Mouse (Mus musculus): ENCODE results near the gene Irak3. TPM values are rescaled to one million over a fixed set of nuclear protein-coding genes. Genes with fewer than 3 reads are reported as not detected.

Gene Irak3
- polyA plus RNA-seq, 1 experiment = 0.26 TPM

- Histone ChIP-seq H3K79me2 (ENCODE audit: control insufficient read depth, insufficient read depth) (no peaks in the 10 kb centered on the region), H3ac (ENCODE audit: control insufficient read depth, insufficient read length) (no peak overlapping the region), H3K4me2 (ENCODE audit: low read depth) (no peak overlapping the region), H3K4me3 (no peak overlapping the region), H3K36me3 (ENCODE audit: control insufficient read depth, insufficient read depth) (no peaks in the 10 kb centered on the region), H3K27me3 (ENCODE audit: control insufficient read depth, insufficient read depth, insufficient read length) (no peaks in the 10 kb centered on the region)
- TF ChIP-seq POLR2AphosphoS2 (IDR thresholded peaks at IDR 0.05; ENCODE audit: insufficient read length, low read depth) (no peak), USF1 (IDR thresholded peaks at IDR 0.05; ENCODE audit: low read depth) (no peak), SRF (IDR thresholded peaks at IDR 0.05; ENCODE audit: control insufficient read depth, insufficient read length, low read depth) (no peak), REST (IDR thresholded peaks at IDR 0.05; ENCODE audit: insufficient read depth, insufficient read length) (no peak), MAX (IDR thresholded peaks at IDR 0.05; ENCODE audit: low read depth) (no peak), TCF3 (IDR thresholded peaks at IDR 0.05; ENCODE audit: insufficient read length, low read depth) (no peak), MYOG (IDR thresholded peaks at IDR 0.05; ENCODE audit: control insufficient read depth in 1 of 3, insufficient read depth in 1 of 3, insufficient read length in 2 of 3, low read depth in 2 of 3) (no peak), E2F4 (IDR thresholded peaks at IDR 0.05; ENCODE audit: insufficient read depth) (no peak), TCF12 (IDR thresholded peaks at IDR 0.05; ENCODE audit: insufficient read depth, poor library complexity, severe bottlenecking) (no peak), POLR2A (IDR thresholded peaks at IDR 0.05; ENCODE audit: insufficient read length, low read depth) (no peak), CEBPB (IDR thresholded peaks at IDR 0.05; ENCODE audit: insufficient read depth, poor library complexity, severe bottlenecking) (no peak), MYOD1 (IDR thresholded peaks at IDR 0.05; ENCODE audit: control insufficient read depth in 1 of 3, insufficient read length in 2 of 3, low read depth in 2 of 3) (no peak)
These were observed 12.7 kb downstream of the Irak3 start for GRCm38 (mm10) chr10:120189276-120189675.

DNA sequence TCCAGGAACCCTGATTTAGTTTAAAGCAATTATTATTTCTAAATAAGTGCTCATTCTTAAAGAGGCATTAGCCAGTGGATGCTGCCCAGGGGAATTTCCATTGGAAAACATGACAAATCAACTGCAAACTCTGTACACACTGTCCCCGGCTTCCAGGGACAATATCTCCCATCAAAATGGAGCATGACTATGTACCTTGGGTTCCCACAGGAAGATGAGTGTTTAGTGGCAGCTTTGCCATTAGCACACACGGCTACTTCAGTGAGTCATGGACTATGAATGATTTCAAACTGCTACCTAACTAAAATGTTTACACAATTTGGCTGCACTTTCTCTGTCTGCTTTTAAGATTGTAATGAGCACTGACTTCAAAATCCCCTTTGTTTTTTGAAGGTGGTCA is 13.4 kb downstream of the Irak3 start:
- TF ChIP-seq MYOD1 (IDR thresholded peaks at IDR 0.05; ENCODE audit: control insufficient read depth in 1 of 3, insufficient read length in 2 of 3, low read depth in 2 of 3) (no peak), USF1 (IDR thresholded peaks at IDR 0.05; ENCODE audit: low read depth) (no peak), MAX (IDR thresholded peaks at IDR 0.05; ENCODE audit: low read depth) (no peak), E2F4 (IDR thresholded peaks at IDR 0.05; ENCODE audit: insufficient read depth) (no peak), CEBPB (IDR thresholded peaks at IDR 0.05; ENCODE audit: insufficient read depth, poor library complexity, severe bottlenecking) (no peak), TCF12 (IDR thresholded peaks at IDR 0.05; ENCODE audit: insufficient read depth, poor library complexity, severe bottlenecking) (no peak), POLR2AphosphoS2 (IDR thresholded peaks at IDR 0.05; ENCODE audit: insufficient read length, low read depth) (no peak), MYOG (IDR thresholded peaks at IDR 0.05; ENCODE audit: control insufficient read depth in 1 of 3, insufficient read depth in 1 of 3, insufficient read length in 2 of 3, low read depth in 2 of 3) (no peak), POLR2A (IDR thresholded peaks at IDR 0.05; ENCODE audit: insufficient read length, low read depth) (no peak), REST (IDR thresholded peaks at IDR 0.05; ENCODE audit: insufficient read depth, insufficient read length) (no peak), SRF (IDR thresholded peaks at IDR 0.05; ENCODE audit: control insufficient read depth, insufficient read length, low read depth) (no peak), TCF3 (IDR thresholded peaks at IDR 0.05; ENCODE audit: insufficient read length, low read depth) (no peak)

GRCm38 (mm10) chr10:120183342-120183741 is 18.6 kb downstream of the Irak3 start:
- no peak overlapping the region for H3ac ChIP-seq (ENCODE audit: control insufficient read depth, insufficient read length)
- no peak for TF ChIP-seq REST (IDR thresholded peaks at IDR 0.05; ENCODE audit: insufficient read depth, insufficient read length)
- no peak for TF ChIP-seq SRF (IDR thresholded peaks at IDR 0.05; ENCODE audit: control insufficient read depth, insufficient read length, low read depth)
- TF ChIP-seq MYOD1 (IDR thresholded peaks at IDR 0.05; ENCODE audit: control insufficient read depth in 1 of 3, insufficient read length in 2 of 3, low read depth in 2 of 3) = no peak
- no peak for TF ChIP-seq POLR2A (IDR thresholded peaks at IDR 0.05; ENCODE audit: insufficient read length, low read depth)
- no peak for TF ChIP-seq TCF12 (IDR thresholded peaks at IDR 0.05; ENCODE audit: insufficient read depth, poor library complexity, severe bottlenecking)
- TF ChIP-seq USF1 (IDR thresholded peaks at IDR 0.05; ENCODE audit: low read depth) = no peak
- TF ChIP-seq TCF3 (IDR thresholded peaks at IDR 0.05; ENCODE audit: insufficient read length, low read depth) = no peak
- TF ChIP-seq POLR2AphosphoS2 (IDR thresholded peaks at IDR 0.05; ENCODE audit: insufficient read length, low read depth) = no peak
- TF ChIP-seq MYOG (IDR thresholded peaks at IDR 0.05; ENCODE audit: control insufficient read depth in 1 of 3, insufficient read depth in 1 of 3, insufficient read length in 2 of 3, low read depth in 2 of 3) = no peak
- TF ChIP-seq CEBPB (IDR thresholded peaks at IDR 0.05; ENCODE audit: insufficient read depth, poor library complexity, severe bottlenecking) = no peak
- TF ChIP-seq MAX (IDR thresholded peaks at IDR 0.05; ENCODE audit: low read depth) = no peak
- no peak for TF ChIP-seq E2F4 (IDR thresholded peaks at IDR 0.05; ENCODE audit: insufficient read depth)
- H3K27me3 ChIP-seq (ENCODE audit: control insufficient read depth, insufficient read depth, insufficient read length) = no peaks in the 10 kb centered on the region
- H3K4me3 ChIP-seq = no peak overlapping the region
- H3K36me3 ChIP-seq (ENCODE audit: control insufficient read depth, insufficient read depth) = no peaks in the 10 kb centered on the region
- H3K79me2 ChIP-seq (ENCODE audit: control insufficient read depth, insufficient read depth) = no peaks in the 10 kb centered on the region
- no peak overlapping the region for H3K4me2 ChIP-seq (ENCODE audit: low read depth)

More for the DNA sequence above, 13.4 kb downstream of the Irak3 start:
- H3ac ChIP-seq (ENCODE audit: control insufficient read depth, insufficient read length) = no peak overlapping the region
- H3K27me3 ChIP-seq (ENCODE audit: control insufficient read depth, insufficient read depth, insufficient read length) = no peaks in the 10 kb centered on the region
- H3K4me3 ChIP-seq = no peak overlapping the region
- H3K36me3 ChIP-seq (ENCODE audit: control insufficient read depth, insufficient read depth) = no peaks in the 10 kb centered on the region
- no peaks in the 10 kb centered on the region for H3K79me2 ChIP-seq (ENCODE audit: control insufficient read depth, insufficient read depth)
- H3K4me2 ChIP-seq (ENCODE audit: low read depth) = no peak overlapping the region

DNA sequence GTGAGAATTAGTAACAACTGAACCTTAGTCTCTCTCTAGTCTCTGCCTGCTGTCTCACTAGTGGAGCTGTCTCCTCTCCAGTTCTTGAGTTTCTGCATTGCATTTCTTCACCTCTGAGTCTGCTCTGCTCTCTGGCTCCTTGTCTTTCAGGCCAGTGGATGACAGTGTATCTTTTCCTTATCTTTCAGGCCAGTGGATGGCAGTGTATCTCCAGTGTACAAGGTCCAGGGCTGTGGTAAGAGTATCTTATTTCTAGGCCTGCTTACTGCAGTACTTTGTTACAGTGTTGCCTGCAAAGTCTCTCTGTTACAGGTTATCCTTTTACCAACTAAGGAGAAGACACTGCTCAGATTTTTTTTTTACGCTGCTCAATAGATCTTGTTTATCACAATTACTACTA is 19.0 kb downstream of the Irak3 start:
- Histone ChIP-seq H3K4me2 (ENCODE audit: low read depth) (no peak overlapping the region), H3K79me2 (ENCODE audit: control insufficient read depth, insufficient read depth) (no peaks in the 10 kb centered on the region), H3K4me3 (no peak overlapping the region), H3K36me3 (ENCODE audit: control insufficient read depth, insufficient read depth) (no peaks in the 10 kb centered on the region), H3ac (ENCODE audit: control insufficient read depth, insufficient read length) (no peak overlapping the region), H3K27me3 (ENCODE audit: control insufficient read depth, insufficient read depth, insufficient read length) (no peaks in the 10 kb centered on the region)
- no peak for TF ChIP-seq CEBPB (IDR thresholded peaks at IDR 0.05; ENCODE audit: insufficient read depth, poor library complexity, severe bottlenecking)
- TF ChIP-seq MYOG (IDR thresholded peaks at IDR 0.05; ENCODE audit: control insufficient read depth in 1 of 3, insufficient read depth in 1 of 3, insufficient read length in 2 of 3, low read depth in 2 of 3) = no peak
- no peak for TF ChIP-seq POLR2A (IDR thresholded peaks at IDR 0.05; ENCODE audit: insufficient read length, low read depth)
- TF ChIP-seq TCF12 (IDR thresholded peaks at IDR 0.05; ENCODE audit: insufficient read depth, poor library complexity, severe bottlenecking) = no peak
- no peak for TF ChIP-seq POLR2AphosphoS2 (IDR thresholded peaks at IDR 0.05; ENCODE audit: insufficient read length, low read depth)
- no peak for TF ChIP-seq MYOD1 (IDR thresholded peaks at IDR 0.05; ENCODE audit: control insufficient read depth in 1 of 3, insufficient read length in 2 of 3, low read depth in 2 of 3)
- no peak for TF ChIP-seq TCF3 (IDR thresholded peaks at IDR 0.05; ENCODE audit: insufficient read length, low read depth)
- no peak for TF ChIP-seq MAX (IDR thresholded peaks at IDR 0.05; ENCODE audit: low read depth)
- no peak for TF ChIP-seq USF1 (IDR thresholded peaks at IDR 0.05; ENCODE audit: low read depth)
- no peak for TF ChIP-seq SRF (IDR thresholded peaks at IDR 0.05; ENCODE audit: control insufficient read depth, insufficient read length, low read depth)
- TF ChIP-seq REST (IDR thresholded peaks at IDR 0.05; ENCODE audit: insufficient read depth, insufficient read length) = no peak
- no peak for TF ChIP-seq E2F4 (IDR thresholded peaks at IDR 0.05; ENCODE audit: insufficient read depth)
